Mouse (Mus musculus): ENCODE data around the gene Zfp691. TPM values are rescaled to one million over a fixed set of nuclear protein-coding genes. Genes with fewer than 3 reads are reported as not detected.

Gene Zfp691
- polyA plus RNA-seq, 1 experiment from 2014 or later = 6.1 TPM

GRCm38 (mm10) chr4:119157186-119157585 is 16.8 kb downstream of the Zfp691 start:
- ATAC-seq = no peak
- WGBS = 34% methylated on average over 2 of the region's 2 CpGs
- Histone ChIP-seq H3K27ac (ENCODE audit: low read length) (no peak overlapping the region), H3K4me2 (ENCODE audit: low read length) (no peak overlapping the region), H3K9me3 (ENCODE audit: control insufficient read depth, low read length) (no peaks in the 10 kb centered on the region), H3K4me1 (replicated peaks; ENCODE audit: control insufficient read depth, insufficient read depth, low read length) (no peaks in the 10 kb centered on the region), H3K27me3 (replicated peaks; ENCODE audit: control insufficient read depth, insufficient read depth, low read length) (no peaks in the 10 kb centered on the region), H3K36me3 (ENCODE audit: control insufficient read depth, insufficient read depth) (no peaks in the 10 kb centered on the region), H3K9ac (replicated peaks; ENCODE audit: low read depth, low read length) (no peak overlapping the region), H3K4me3 (replicated peaks; ENCODE audit: low read length) (no peak overlapping the region)

- Histone ChIP-seq H3K4me3 (replicated peaks; ENCODE audit: low read length) (no peak overlapping the region), H3K36me3 (ENCODE audit: control insufficient read depth, insufficient read depth) (no peaks in the 10 kb centered on the region), H3K9me3 (ENCODE audit: control insufficient read depth, low read length) (no peaks in the 10 kb centered on the region), H3K27ac (ENCODE audit: low read length) (no peak overlapping the region), H3K9ac (replicated peaks; ENCODE audit: low read depth, low read length) (no peak overlapping the region), H3K4me2 (ENCODE audit: low read length) (no peak overlapping the region), H3K27me3 (replicated peaks; ENCODE audit: control insufficient read depth, insufficient read depth, low read length) (no peaks in the 10 kb centered on the region), H3K4me1 (replicated peaks; ENCODE audit: control insufficient read depth, insufficient read depth, low read length) (no peaks in the 10 kb centered on the region)
- WGBS = 91% methylated on average over 11 of the region's 11 CpGs
- no peak for ATAC-seq
Observed at GRCm38 (mm10) chr4:119148741-119149140, 25.3 kb downstream of the Zfp691 start.

- Histone ChIP-seq H3K36me3 (ENCODE audit: control insufficient read depth, insufficient read depth) (no peaks in the 10 kb centered on the region), H3K4me1 (replicated peaks; ENCODE audit: control insufficient read depth, insufficient read depth, low read length) (no peaks in the 10 kb centered on the region; the same call in 1 of the 2 replicates), H3K27me3 (replicated peaks; ENCODE audit: control insufficient read depth, insufficient read depth, low read length) (no peaks in the 10 kb centered on the region), H3K4me2 (ENCODE audit: low read length) (no peak overlapping the region), H3K27ac (ENCODE audit: low read length) (no peak overlapping the region), H3K4me3 (replicated peaks; ENCODE audit: low read length) (no peak overlapping the region), H3K9me3 (ENCODE audit: control insufficient read depth, low read length) (no peaks in the 10 kb centered on the region), H3K9ac (replicated peaks; ENCODE audit: low read depth, low read length) (no peak overlapping the region)
- no peak for ATAC-seq
- 99% methylated on average over 5 of the region's 5 CpGs for WGBS
Observed at GRCm38 (mm10) chr4:119147347-119147746, 26.6 kb downstream of the Zfp691 start.

GRCm38 (mm10) chr4:119146816-119147215 is 27.2 kb downstream of the Zfp691 start:
- no peak for ATAC-seq
- WGBS = 67% methylated on average over 7 of the region's 7 CpGs
- H3K27me3 ChIP-seq (replicated peaks; ENCODE audit: control insufficient read depth, insufficient read depth, low read length) = no peaks in the 10 kb centered on the region

GRCm38 (mm10) chr4:119142230-119142871 is 31.6 kb downstream of the Zfp691 start:
- 27% methylated on average over 24 of the region's 24 CpGs for WGBS

More at GRCm38 (mm10) chr4:119146816-119147215, 27.2 kb downstream of the Zfp691 start:
- Histone ChIP-seq H3K27ac (ENCODE audit: low read length) (no peak overlapping the region), H3K4me3 (replicated peaks; ENCODE audit: low read length) (no peak overlapping the region), H3K4me1 (replicated peaks; ENCODE audit: control insufficient read depth, insufficient read depth, low read length) (no peaks in the 10 kb centered on the region; the same call in 1 of the 2 replicates), H3K9me3 (ENCODE audit: control insufficient read depth, low read length) (no peaks in the 10 kb centered on the region), H3K36me3 (ENCODE audit: control insufficient read depth, insufficient read depth) (no peaks in the 10 kb centered on the region), H3K9ac (replicated peaks; ENCODE audit: low read depth, low read length) (no peak overlapping the region), H3K4me2 (ENCODE audit: low read length) (no peak overlapping the region)

GRCm38 (mm10) chr4:119141191-119141590 is 32.8 kb downstream of the Zfp691 start:
- Histone ChIP-seq H3K9me3 (ENCODE audit: control insufficient read depth, low read length) (no peaks in the 10 kb centered on the region), H3K36me3 (ENCODE audit: control insufficient read depth, insufficient read depth) (peaks cover 5% of the 10 kb centered on the region; the same call in 1 of the 2 replicates), H3K9ac (replicated peaks; ENCODE audit: low read depth, low read length) (no peak overlapping the region), H3K4me3 (replicated peaks; ENCODE audit: low read length) (no peak overlapping the region), H3K4me2 (ENCODE audit: low read length) (no peak overlapping the region), H3K27me3 (replicated peaks; ENCODE audit: control insufficient read depth, insufficient read depth, low read length) (no peaks in the 10 kb centered on the region), H3K27ac (ENCODE audit: low read length) (no peak overlapping the region), H3K4me1 (replicated peaks; ENCODE audit: control insufficient read depth, insufficient read depth, low read length) (peaks cover 5% of the 10 kb centered on the region)
- no peak for ATAC-seq
- 62% methylated on average over 10 of the region's 10 CpGs for WGBS

More at GRCm38 (mm10) chr4:119142230-119142871, 31.6 kb downstream of the Zfp691 start:
- peak overlapping the region; percentile 52 for H3K4me2 ChIP-seq (ENCODE audit: low read length)
- no peaks in the 10 kb centered on the region for H3K27me3 ChIP-seq (replicated peaks; ENCODE audit: control insufficient read depth, insufficient read depth, low read length)
- H3K4me3 ChIP-seq (replicated peaks; ENCODE audit: low read length) = peak overlapping the region; percentile 34
- H3K9ac ChIP-seq (replicated peaks; ENCODE audit: low read depth, low read length) = peak overlapping the region; percentile 50
- ATAC-seq = peak; percentile 90
- no peaks in the 10 kb centered on the region for H3K9me3 ChIP-seq (ENCODE audit: control insufficient read depth, low read length)
- peaks cover 5% of the 10 kb centered on the region for H3K4me1 ChIP-seq (replicated peaks; ENCODE audit: control insufficient read depth, insufficient read depth, low read length)
- no peaks in the 10 kb centered on the region for H3K36me3 ChIP-seq (ENCODE audit: control insufficient read depth, insufficient read depth)
- peak overlapping the region; percentile 59 for H3K27ac ChIP-seq (ENCODE audit: low read length)

- Histone ChIP-seq H3K27me3 (replicated peaks; ENCODE audit: control insufficient read depth, insufficient read depth, low read length) (no peaks in the 10 kb centered on the region), H3K4me2 (ENCODE audit: low read length) (no peak overlapping the region), H3K36me3 (ENCODE audit: control insufficient read depth, insufficient read depth) (peaks cover 7% of the 10 kb centered on the region; the same call in 1 of the 2 replicates), H3K4me1 (replicated peaks; ENCODE audit: control insufficient read depth, insufficient read depth, low read length) (peaks cover 5% of the 10 kb centered on the region), H3K4me3 (replicated peaks; ENCODE audit: low read length) (no peak overlapping the region), H3K27ac (ENCODE audit: low read length) (no peak overlapping the region), H3K9me3 (ENCODE audit: control insufficient read depth, low read length) (no peaks in the 10 kb centered on the region), H3K9ac (replicated peaks; ENCODE audit: low read depth, low read length) (no peak overlapping the region)
- WGBS = 46% methylated on average over 3 of the region's 3 CpGs
- ATAC-seq = no peak
Observed at GRCm38 (mm10) chr4:119140126-119140525, 33.9 kb downstream of the Zfp691 start.

- WGBS = 50% methylated on average over 8 of the region's 8 CpGs
Observed at GRCm38 (mm10) chr4:119138776-119139175, 35.2 kb downstream of the Zfp691 start.

GRCm38 (mm10) chr4:119138171-119138570 is 35.8 kb downstream of the Zfp691 start:
- H3K27me3 ChIP-seq (replicated peaks; ENCODE audit: control insufficient read depth, insufficient read depth, low read length) = no peaks in the 10 kb centered on the region
- H3K36me3 ChIP-seq (ENCODE audit: control insufficient read depth, insufficient read depth) = peaks cover 10% of the 10 kb centered on the region
- no peak overlapping the region for H3K27ac ChIP-seq (ENCODE audit: low read length)
- WGBS = 12% methylated on average over 17 of the region's 18 CpGs
- ATAC-seq = peak; percentile 84
- peak overlapping the region; percentile 55 for H3K4me2 ChIP-seq (ENCODE audit: low read length)
- peaks cover 5% of the 10 kb centered on the region for H3K4me1 ChIP-seq (replicated peaks; ENCODE audit: control insufficient read depth, insufficient read depth, low read length)
- H3K9me3 ChIP-seq (ENCODE audit: control insufficient read depth, low read length) = no peaks in the 10 kb centered on the region
- peak overlapping the region; percentile 52 for H3K9ac ChIP-seq (replicated peaks; ENCODE audit: low read depth, low read length)
- peak overlapping the region; percentile 36 for H3K4me3 ChIP-seq (replicated peaks; ENCODE audit: low read length)

More at GRCm38 (mm10) chr4:119138776-119139175, 35.2 kb downstream of the Zfp691 start:
- Histone ChIP-seq H3K4me1 (replicated peaks; ENCODE audit: control insufficient read depth, insufficient read depth, low read length) (peaks cover 5% of the 10 kb centered on the region), H3K9ac (replicated peaks; ENCODE audit: low read depth, low read length) (no peak overlapping the region), H3K9me3 (ENCODE audit: control insufficient read depth, low read length) (no peaks in the 10 kb centered on the region), H3K36me3 (ENCODE audit: control insufficient read depth, insufficient read depth) (peaks cover 8% of the 10 kb centered on the region), H3K4me2 (ENCODE audit: low read length) (peak overlapping the region; percentile 55), H3K27ac (ENCODE audit: low read length) (no peak overlapping the region), H3K4me3 (replicated peaks; ENCODE audit: low read length) (peak overlapping the region; percentile 36), H3K27me3 (replicated peaks; ENCODE audit: control insufficient read depth, insufficient read depth, low read length) (no peaks in the 10 kb centered on the region)
- ATAC-seq = no peak
